Mouse (Mus musculus) retina, adult 2 months (tissue): ENCODE results near the gene Fam189a1.

Source experiments
- DNase-seq: peaks from one replicate; pipeline ENCODE4 v3.0.0-alpha.2; 2012; ENCODE audit warnings: low read depth, low spot score

The Fam189a1 gene

DNA sequence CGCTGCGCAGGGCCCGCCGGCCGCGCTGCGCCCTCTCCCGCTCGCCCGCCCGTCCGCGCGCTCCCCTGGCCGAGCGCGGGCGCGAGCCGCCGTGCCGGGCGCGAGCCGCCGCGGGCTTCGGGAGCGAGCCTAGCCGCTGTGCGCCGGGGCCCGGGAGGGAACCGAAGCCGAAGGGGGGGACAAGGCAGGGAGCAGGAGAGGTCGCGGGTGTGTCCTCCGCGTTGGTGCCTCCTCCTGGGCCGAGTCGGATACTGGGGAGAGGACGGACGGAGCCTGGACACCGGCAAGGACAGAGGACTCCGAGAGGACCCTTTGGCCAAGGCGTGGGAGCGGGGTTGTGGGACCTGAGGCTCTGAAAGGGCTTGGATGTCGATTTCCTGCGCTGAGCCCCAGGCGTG, at the start of gene Fam189a1:
Fam189a1 (minus strand) TSS at position 57 of the 398 bp plus-strand sequence.
- DNase-seq = no peak

DNA sequence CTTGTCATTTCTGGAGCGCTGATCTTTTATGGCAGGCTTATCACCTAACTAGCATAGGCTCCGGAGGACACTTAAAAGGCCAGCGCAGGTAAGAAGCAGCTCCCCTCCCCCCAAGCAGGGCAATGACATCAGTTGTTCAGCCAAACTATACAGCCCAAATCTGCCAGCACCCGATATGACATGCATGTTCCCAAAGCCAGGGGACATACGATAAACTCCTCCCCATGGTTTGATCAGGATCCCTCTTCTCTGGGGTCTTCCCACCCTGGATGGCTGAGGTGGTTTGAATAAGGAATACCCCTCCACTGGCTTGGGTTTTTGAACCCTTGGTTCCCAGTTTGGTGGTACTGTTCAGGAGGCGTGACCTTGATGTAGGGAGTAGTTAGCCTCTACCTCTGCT, 49.7 kb upstream of the Fam189a1 start:
- DNase-seq = no peak

DNA sequence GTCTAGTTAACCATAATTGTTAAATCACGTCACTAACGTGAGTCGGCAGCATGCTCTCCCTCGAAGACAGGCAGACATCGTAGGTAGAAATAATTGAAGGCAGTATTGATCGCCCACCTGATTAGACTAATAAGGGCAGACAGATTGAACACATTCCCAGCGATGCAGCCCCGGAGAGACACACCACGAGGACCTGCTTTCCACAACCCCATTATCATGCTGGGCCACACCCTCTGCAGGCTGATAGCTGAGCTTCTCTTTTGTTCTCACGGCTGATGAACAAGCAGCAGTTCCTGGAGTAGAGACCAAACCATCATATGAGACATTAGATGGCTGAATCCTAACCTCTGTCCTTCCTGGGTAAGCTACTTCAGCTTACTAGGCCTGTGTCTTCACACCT, 46.3 kb upstream of the Fam189a1 start:
- DNase-seq = no peak

DNA sequence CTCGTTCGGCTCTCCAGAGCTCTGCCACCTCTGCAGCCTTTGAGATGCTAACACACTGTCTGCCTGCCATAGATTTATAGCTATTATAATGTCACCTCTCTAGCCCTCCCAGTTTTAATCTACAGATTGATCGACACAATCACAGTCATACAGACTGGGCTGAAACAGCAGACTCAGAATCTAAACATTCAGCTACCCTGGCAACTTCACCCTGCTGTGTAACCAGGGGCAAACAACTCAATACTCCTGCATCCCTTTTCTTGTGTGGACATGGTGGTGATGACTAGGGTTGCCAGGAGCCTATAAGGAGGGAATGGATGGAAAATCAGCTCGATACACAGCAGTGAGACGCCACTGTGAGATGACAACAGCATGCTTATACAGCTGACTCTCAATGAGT, 24.3 kb upstream of the Fam189a1 start:
- no peak for DNase-seq

DNA sequence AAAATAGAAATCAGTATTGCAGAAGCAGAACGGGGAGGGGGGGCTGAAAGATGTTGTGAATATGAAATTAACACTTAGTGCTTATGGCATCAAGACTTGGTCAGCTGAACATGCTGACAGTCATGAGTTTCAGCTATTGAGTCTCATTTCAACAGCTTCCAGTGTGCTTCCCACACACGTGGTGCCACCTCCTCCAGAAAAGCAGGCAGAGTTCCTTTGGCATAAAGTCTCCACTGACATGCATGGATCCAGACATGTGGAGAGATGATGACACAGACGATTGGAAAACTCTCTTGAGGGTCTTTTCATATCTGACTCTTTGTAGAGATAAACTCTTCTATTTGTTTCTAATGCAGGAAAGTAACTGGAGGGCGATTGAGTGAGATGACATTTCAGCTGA, 14.4 kb upstream of the Fam189a1 start:
- no peak for DNase-seq

DNA sequence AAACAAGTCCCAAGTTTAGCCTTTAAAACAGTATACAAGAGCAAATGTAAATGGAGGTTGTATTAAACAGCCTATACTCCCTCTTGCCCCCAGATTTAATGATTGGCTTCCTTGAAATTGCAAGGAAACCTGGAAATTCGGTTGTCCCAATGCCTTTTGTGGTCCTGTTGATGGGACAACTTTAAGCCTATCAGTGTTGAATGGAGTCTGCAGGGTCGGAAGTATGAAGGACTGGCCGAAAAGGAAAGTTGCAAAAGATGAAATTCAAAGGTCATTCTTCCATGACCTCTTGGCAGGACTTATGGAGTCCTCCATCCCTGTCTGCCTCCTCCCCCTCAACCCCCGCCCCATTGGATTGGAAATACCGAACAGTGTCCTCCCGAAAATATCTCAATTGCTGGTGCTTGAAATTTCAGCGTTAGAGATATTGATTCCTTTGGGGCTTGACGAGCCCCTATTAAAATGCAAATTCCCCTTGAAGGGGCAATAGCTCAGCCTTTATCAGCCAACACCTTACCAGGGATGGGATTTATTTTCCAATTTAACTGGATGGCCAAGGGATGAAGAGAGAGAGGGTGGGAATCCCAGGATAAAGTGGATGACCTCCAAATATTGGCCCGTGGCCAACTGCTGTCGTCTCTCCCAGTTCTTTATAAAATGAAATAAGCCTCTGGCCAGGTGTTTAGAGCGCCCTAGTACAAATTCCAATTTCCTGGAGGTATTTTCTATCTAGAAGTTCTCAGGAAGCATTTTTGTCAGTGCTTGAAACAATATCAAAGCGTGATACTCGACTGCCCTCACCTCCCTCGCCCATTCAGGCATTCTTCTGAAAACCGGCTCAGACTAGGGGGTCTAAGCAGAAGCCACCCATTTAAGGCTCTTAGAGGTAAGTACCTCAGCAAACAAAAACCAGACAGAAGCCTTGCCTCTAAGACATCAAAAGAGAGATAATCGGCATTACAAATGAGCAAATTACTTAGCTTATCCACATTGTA, 958 bp upstream of the Fam189a1 start:
- DNase-seq = no peak

DNA sequence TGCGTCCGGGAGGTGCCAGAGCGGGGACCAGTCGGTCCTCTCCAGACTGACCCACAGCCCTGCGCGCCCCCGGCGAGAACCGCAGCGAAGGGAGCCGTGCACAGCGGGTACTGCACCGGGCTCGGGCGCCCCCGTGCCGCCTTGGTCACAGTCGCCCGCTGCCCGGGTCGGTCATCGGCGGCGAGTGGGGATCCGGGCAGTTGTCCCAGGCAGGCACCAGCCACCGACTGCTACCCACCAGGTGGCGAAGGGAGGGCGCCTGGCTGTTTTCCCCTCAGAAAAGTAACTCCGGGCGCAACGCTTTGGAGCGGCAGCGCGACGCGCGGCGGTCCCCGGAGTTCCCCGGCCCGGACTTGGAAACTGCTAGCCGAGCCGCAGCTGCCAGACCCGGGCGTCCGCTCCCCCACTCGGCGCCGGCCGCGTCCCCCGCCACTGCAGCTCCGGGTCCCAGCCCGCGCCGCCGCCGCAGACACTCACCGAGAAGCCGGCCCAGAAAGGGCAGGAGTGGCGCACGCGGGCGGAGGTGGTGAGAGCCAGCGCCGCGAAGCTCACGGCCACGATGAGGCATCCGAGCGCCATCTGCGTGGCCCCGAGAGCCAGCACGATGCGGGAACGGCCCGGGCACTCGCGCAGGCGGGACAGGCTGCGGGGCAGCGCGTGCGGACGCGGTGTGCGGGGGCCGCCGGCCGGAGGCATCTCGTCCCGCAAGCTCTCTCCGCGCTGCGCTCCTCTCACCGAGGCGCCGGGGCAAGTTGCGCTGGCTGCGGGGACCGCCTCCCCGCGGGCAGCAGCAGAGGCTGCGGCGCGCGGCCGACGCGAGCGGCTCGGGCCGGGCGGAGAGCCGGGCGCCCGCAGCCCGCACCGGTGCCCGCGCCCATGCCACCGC, 499 bp downstream of the Fam189a1 start:
- no peak for DNase-seq

DNA sequence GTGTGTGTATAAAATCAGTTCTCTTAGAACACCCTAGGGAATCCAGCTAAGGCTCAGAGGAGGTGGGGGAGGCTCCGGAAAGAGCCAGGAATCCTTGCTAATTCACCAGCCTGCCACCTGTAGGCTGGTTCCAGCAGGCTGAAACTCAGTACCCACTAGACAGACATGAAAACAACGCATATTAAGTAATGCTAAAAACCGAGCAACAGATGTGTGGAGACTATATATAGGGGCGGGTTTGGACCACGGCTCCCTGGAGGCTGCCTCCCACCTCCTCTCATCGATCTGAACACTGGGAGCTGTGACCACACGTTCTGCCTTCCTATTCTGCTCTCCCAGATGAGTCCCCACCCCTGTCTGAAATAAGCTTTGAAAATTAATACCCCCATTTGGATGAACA, 1.8 kb downstream of the Fam189a1 start:
- no peak for DNase-seq

DNA sequence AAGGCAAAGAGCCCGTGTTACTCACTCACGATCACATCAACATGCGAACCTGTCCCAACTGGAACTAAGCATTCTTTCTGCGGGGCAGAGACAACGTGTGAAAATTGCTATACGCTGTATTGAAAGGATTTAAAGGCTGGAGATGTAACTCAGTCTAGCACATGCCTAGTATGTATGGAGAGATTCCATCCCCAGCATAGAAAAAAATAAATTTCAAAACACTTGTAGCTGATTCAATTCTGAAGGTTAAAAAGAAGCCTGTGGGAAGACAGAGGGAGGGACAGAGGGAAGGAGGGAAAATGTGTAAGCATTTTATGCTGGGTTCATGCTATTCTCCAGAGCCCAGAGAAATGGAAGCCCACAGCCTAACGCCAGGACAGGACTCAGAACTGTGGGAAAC, 2.5 kb downstream of the Fam189a1 start:
- no peak for DNase-seq

DNA sequence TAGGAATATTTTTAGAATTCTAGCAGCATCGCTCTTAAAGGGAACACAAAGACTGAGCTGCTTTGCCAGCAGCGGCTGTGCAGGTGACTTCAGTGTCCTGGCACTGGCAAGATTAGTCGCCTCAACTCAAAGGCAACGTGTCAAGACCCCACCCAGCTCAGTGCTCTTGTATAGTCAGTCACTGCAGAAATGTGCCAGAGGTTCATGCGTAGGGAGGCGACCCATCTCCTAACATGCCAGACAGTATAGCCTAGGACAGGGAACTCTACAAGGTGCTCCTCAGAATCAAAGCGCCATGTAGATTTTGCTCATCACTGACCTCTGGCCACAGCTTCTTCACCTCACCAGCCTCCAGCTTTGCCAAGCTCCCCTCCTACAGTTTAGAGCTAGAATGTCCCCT, 4.8 kb downstream of the Fam189a1 start:
- DNase-seq = no peak

DNA sequence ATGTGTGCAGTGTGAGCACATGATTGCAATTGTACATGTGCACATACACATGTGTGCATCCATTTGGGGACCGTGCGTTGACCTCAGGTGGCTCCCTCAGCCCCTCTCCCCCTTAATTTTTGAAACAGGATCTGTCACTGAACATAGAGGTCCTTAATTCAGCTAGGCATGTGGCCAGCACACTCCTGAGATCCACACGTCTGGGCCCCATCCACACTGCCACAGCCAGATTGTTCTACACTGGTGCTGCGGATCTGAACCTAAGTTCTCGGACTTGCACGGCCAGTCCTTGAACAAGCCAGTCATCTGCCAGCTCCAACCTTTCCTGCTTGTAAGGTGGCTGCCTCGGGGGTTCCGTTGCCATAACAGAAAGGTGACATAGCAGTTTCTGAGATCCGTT, 7.3 kb downstream of the Fam189a1 start:
- DNase-seq = no peak

DNA sequence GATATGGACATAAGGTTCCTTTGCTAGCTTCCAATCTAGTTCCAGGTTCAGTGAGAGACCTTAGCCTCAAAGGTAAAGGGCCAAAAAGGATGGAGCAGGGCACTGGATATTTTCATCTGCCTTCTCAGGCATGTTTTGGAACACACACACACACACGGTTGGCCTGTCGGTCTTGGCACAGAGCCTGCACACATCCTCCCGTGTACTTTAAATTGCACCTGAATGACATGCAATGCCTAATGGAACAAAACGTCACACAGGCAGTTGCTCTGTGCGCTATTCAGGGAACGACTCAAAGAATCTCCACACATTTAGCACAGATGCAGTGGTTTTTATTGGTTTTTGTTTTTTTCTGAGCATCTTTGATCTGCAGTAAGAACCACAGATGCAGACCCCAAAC, 11.5 kb downstream of the Fam189a1 start:
- DNase-seq = no peak

DNA sequence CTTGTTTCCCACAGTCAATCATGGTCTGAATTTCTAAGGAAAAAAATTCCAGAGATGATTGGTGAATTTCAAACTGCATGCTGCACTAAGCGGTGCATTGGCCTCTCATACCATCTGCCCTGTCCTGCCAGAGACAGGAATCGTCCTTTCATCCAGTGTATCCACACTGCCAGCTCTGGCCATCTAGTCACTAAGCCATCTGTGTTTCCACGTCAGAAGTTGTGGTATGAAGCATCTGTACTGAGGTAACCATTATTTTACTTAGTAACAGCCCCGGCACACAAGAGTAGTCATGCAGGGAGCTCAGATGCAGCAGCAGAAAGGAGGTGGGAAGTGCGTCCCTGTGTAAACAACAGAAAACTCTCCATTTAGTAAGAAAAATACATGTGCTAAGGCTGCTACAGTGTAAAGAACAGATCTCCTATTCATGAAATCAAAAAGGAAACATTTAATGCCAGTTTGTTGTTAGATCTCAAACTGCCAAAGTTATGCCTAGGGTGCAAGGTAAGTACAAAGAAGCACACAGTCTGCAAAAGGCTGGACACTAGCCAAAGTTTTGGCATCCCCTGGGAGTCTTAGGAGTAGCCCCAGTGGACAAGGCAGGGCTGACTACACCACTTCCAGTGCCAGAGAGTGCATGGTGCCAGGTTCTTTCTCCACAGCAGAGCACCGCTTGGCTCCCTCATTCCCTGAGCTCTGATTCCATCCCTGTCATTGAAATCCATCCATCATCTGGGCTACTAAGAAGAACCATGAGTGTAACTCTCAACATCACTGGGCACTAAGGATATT, 14.3 kb downstream of the Fam189a1 start:
- DNase-seq = no peak

DNA sequence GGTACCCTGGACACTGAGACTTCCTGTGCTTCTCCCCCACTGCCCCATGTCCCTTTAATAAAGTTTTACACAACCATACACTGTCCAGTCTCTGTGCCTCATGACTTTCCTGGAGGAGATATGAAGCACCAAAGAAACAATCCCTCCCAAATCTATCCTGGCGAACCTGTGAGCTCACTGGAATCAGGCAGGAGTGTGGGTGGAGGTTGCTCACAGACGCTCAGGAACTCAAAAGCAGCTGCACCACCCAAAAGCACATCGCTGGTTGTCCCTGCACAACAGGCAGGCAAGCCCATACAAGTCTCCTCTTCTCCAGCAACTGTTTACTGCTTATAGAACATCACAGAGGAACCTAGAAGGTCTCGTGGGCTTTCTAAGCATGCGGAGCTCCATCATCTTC, 15.5 kb downstream of the Fam189a1 start:
- DNase-seq = no peak

DNA sequence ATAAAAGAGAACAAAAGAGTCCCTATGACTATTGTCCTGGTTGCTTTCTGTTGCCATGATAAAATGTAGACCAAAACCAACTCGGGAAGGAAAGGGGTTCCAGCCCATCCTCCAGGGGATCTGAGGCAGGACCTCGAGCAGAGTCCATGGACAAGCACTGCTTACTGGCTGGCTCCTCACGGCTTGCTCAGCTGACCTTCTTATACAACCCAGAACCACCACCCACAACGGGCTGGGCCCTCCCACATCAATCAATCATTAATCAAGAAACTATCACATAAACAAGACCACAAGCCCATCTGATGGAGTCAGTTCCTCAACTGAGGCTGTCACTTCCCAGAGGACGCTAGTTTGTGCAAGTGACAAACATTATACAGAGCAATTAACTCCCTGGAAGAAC, 16.3 kb downstream of the Fam189a1 start:
- DNase-seq = no peak

DNA sequence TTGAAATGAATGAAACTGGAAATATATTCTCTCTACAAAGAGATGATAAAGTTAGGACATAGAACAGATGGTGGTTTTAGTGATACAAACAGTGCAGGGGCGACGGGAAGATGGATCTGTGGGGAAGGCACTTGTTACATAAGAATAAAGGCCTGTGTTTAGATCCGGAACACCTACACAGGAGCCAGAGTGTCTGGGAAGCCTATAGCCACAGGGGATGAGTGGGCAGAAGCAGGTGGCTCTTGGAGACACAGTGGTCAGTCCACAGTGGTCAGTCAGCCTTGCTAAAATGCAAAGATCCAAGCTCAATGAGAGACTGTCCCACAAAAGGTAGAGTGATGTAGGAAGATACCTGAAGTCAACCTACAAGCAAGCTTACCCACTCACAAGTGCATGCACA, 32.6 kb downstream of the Fam189a1 start:
- DNase-seq = no peak

DNA sequence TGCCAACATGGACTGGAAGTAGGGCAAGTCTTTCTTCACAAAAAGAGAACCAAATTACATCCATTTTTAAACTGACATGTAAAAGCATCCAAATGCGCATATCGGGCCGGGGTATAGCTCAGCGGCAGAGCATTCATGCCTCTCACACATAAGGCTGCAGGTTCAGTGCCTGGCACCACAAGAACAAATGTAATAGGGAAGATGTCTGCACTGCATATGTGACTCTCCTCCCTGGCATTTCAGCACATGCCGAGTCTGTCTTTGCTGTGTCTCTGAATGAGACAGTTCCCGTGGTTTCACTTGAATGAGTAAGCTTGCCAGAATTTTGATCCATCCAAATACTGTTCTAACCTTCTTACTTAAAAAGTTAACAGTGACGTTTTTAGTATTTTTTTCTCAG, 39.5 kb downstream of the Fam189a1 start:
- DNase-seq = no peak

DNA sequence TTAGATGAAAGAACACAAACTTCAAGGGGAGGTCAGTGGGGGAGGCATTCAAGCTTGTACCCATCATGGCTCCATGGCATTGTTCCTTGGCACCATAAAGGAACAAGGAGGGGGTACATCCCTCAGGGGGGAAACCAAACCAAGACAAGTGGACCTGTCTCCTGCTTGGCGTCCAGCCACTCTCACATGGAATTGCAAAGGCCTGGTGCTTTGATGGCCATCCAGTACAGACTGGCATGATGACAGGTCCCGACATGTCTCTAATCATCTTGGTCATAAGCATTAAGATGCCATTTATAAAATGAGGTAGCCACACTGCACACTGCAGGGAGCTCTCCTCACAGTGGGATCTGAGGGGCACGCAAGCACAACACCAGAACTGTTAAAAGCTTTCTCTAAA, 41.0 kb downstream of the Fam189a1 start:
- no peak for DNase-seq

DNA sequence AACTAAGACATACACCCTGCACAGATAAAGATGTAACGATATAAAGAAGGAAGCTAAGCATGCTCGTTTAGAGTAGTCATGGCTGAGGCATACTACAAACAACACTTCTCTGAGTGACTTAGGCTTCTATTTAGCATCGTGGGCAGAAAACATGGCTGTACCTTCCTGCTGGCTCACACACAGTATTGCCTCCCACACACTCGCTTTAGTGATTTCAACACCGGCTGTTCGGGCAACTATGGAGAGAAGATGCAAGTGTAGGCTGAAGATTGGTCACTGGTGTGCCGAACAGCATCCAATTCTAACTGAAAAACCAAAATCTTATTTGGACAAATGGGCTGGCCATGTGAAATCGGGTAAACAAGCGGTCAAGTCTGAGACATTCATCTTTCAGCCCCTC, 44.7 kb downstream of the Fam189a1 start:
- DNase-seq = no peak

DNA sequence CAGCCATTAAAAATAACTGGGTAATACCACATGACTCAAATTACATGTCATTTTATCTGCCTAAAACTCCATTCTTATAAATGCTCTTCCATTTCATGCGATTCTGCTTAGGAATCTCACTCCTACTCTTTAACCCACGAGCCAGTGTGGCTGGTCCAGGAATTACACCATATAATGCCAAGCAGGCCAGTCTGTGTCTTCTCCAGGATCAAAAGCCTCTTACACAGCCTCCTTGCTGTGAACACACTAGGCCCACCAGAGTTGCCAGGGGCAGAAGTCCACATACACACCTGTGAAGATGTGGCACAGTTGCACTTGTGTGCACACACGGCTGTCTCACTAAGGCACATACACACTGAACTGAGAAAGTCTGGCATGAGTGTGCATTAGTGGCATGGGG, 50.8 kb downstream of the Fam189a1 start:
- DNase-seq = no peak

DNA sequence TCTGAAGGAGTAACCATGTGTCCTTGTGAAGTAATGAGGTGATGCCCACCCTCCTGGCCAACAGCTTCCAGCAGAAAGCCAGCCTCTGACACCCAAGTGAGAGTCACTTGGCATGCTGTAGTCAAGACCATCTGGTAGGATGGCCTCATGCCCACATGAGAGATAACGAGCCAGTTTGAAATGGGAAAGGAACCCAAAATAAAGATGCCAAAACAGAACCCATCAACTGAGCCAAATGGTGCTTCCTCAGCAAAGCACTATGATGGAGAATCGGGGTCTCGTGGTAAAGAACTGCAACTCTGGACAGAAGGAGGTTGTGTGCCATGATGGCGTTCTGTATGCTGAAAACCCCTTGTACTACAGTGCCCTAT, 51.3 kb downstream of the Fam189a1 start:
- DNase-seq = no peak
